Mouse (Mus musculus) lung, postnatal 25 days (tissue): Measurements from ENCODE around the gene Olfr1360.

ENCODE experiments used
- DNase-seq: peaks from one replicate; pipeline ENCODE4 v3.0.0; 2022; ENCODE audit warnings: low spot score

Gene Olfr1360

DNA sequence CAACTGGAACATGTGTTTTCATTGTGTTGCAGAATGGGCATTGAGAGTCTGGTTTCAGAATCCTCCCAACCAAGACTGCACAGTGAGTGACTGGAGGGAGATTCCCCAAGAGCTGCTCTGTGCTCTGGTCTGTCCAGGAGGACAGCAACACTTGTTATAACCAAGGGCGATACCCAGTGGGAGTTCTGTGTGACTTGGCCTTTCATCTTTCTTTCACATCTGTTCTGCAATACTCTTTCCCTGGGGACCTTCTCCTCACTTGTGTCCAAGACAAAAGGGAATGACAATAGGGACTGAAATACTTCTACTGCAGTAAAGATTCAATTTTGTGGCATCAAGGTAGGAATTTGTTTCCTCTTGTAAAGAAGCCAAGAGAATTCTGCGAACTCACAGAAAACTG lies 34.8 kb downstream of the Olfr1360 start, which contains the start of gene Olfr11:
Olfr11 (minus strand) TSS at position 101 of the 400 bp plus-strand sequence.
- no peak for DNase-seq
